Mouse (Mus musculus) induced T-regulatory cell, adult 2 months (primary cell): ENCODE measurements around the gene Wdr48.

ENCODE experiments used
- DNase-seq: peaks from one replicate; pipeline ENCODE4 v3.0.0-alpha.2; 2012; ENCODE audit warnings: low read depth

The Wdr48 gene

DNA sequence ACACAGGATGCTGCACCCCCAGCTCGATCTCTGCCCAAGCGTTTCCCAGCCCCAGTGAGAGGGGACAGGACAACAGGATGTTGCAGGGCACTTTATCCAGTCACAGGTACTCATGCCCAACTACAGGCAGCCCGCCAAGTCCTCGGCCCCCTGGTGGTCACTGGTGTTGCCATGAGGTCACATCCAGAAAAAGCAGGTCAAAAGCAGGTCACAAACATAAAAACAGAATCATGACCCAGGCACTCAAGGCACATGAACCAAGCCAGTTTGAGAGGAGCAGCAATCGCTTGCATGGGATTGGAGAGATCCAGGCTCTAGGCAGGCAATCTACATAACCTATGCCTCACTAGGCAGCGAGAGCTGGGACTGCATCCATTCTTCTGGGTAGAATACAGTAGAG is 75.5 kb downstream of the Wdr48 start:
- peak; percentile 71 for DNase-seq

DNA sequence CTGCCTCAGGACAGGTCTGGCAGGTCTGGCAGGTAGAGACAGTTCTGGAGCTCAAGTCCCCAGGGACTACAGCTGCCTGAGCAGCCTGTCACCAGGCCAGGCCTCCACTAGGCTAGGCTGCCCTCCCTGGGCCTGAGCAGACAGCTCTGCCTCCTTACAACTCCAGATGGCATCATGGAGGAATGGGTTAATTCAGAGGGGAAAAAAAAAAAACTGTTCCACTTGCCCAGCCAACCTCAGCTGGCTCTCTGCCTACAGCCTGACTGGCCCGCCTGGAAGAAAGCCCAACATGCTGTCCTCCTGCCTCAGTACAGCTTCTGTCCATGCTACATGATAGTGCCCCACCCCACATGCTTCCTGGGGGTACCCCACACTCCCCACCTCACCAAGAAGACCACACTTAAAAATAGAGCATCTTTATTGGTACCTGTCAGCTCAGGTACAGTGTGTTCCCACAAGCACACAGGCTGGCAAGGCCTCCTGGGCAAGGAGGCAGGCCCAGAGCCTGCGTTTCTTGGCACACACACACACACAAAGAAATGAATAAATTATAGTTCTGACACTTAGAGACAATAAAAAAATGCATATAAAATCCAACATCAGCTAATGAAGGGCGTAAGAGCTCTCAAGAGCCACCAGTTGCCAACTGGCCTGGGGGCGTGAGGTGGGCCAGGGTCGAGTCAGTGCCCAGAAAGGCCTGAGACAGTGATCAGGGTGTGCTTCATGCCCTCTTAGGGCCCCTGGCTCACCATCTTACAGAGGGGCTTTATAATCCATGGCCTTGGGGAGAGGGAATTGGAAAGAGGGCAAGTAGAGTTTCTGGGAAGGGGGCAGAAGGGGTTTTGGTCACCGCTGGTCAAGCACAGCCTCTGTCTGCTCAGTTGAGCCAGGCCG is 76.3 kb downstream of the Wdr48 start:
- no peak for DNase-seq

GRCm38 (mm10) chr9:119972166-119972565 is 77.5 kb downstream of the Wdr48 start:
- no peak for DNase-seq

- no peak for DNase-seq
These were observed 77.9 kb downstream of the Wdr48 start for GRCm38 (mm10) chr9:119972582-119972981.

DNA sequence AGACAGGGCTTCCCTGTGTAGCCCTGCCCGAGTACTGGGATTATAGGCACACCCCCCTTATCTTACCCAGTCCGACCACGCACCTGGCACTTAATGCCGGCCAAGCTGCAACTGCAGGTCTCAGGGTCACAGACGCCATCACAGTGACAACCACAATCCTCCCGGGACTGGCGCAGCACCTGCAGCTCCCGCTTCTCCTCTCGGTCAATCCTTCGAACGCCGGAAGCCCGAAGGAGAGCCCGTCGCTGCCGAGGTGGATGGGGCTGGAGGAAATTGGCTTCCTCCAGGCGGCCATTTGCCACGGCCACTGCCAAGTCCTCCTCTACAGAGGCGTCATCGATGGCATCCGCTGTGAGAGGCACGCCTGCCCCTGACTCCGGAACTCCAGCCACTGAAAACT is 78.6 kb downstream of the Wdr48 start:
- DNase-seq = no peak

GRCm38 (mm10) chr9:119973869-119974520 is 79.3 kb downstream of the Wdr48 start:
- peak; percentile 75 for DNase-seq

DNA sequence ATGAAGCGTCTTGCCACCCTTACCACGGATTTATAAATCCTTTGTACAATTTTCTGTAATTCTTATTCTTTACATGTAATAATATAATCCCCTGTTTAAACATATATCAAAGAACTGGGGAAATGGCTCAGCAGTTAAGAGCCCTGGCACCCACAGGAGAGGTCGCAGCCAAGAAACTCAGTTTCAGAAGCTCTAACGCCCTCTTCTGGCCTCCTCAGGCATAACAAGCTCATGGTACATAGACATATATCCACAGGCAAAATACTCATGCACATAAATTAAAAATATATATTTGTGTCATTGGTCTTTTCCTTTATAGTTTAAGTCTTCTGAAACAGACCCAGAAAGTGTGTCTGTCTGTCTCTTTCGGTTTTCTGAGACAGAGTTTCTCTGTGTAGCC is 79.9 kb downstream of the Wdr48 start:
- DNase-seq = peak; percentile 73

- DNase-seq = peak; percentile 32
These were observed 80.6 kb downstream of the Wdr48 start for GRCm38 (mm10) chr9:119975286-119975685.
